Mouse (Mus musculus) spleen, adult 2 months (tissue): ENCODE measurements around the gene Gpr34. TPM values are rescaled to one million over a fixed set of nuclear protein-coding genes. Genes with fewer than 3 reads are reported as not detected.

Source experiments
- DNase-seq, 2 experiments: peaks; one replicate each; pipeline versions ENCODE4 v3.0.0 to v3.0.0-alpha.2; 2012 to 2021; ENCODE audit warnings: low spot score in 2 of 2, low read depth in 1 of 2
- H3K27ac ChIP-seq: fragments of 200-500 bp; 2 replicates; pipeline ENCODE4 v1.5.1; 2012; ENCODE audit warnings: low read length, inconsistent platforms; ENCODE audit not compliant: insufficient read depth
- H3K27me3 ChIP-seq: fragments of 200-500 bp; 2 replicates; pipeline ENCODE4 v1.6.1; 2012; ENCODE audit warnings: mild to moderate bottlenecking, moderate library complexity, low read length, inconsistent platforms; ENCODE audit not compliant: control insufficient read depth, insufficient read depth
- H3K36me3 ChIP-seq: fragments of 200-500 bp; 2 replicates; pipeline ENCODE4 v1.6.1; 2012; ENCODE audit warnings: mild to moderate bottlenecking, low read length, inconsistent platforms; ENCODE audit not compliant: control insufficient read depth, insufficient read depth
- H3K4me1 ChIP-seq: fragments of 200-500 bp; 2 replicates; pipeline ENCODE4 v1.6.1; 2011; ENCODE audit warnings: inconsistent platforms; ENCODE audit not compliant: control insufficient read depth, insufficient read depth, insufficient read length
- H3K4me3 ChIP-seq: fragments of 200-500 bp; 2 replicates; pipeline ENCODE4 v1.5.1; 2011; ENCODE audit warnings: mild to moderate bottlenecking, inconsistent platforms; ENCODE audit not compliant: insufficient read depth, insufficient read length; ENCODE audit errors: extremely low read depth
- CTCF ChIP-seq: fragments of 200-500 bp; IDR thresholded peaks from 2 replicates; pipeline ENCODE4 v1.5.1; 2011; ENCODE audit warnings: mild to moderate bottlenecking, inconsistent platforms; ENCODE audit not compliant: insufficient read depth, insufficient read length, insufficient replicate concordance; ENCODE audit errors: extremely low read depth
- POLR2A ChIP-seq: fragments of 200-500 bp; IDR thresholded peaks from 2 replicates; pipeline ENCODE4 v1.6.1; 2011; ENCODE audit warnings: low read depth, low read length, inconsistent platforms
- WGBS: fragments of 180-500 bp; shearing (Covaris S2); methylation state at CpG from one replicate; pipeline ENCODE4 v1.1.7; 2018; 5-methylcytosine and 5-hydroxymethylcytosine counted together
- polyA plus RNA-seq: library from polyadenylated mRNA; depleted of rRNA; stranded (reverse); fragments of >200 nt; gene quantifications from 2 replicates; pipeline ENCODE4 v1.2.3, GENCODE M21; 2012; rRNA removed

Gene Gpr34
- polyA plus RNA-seq, 1 experiment, result 0.54 TPM

GRCm38 (mm10) chrX:13661063-13661462 is 29.2 kb downstream of the Gpr34 start, which contains the start of gene Gpr82:
Gene Gpr82, plus strand, starts transcription at chrX:13661363.
- no peak within 1 kb of the TSS for H3K27ac ChIP-seq
- no peaks in the 10 kb centered on the region for H3K36me3 ChIP-seq
- H3K27me3 ChIP-seq, result no peaks in the 10 kb centered on the region
- H3K4me1 ChIP-seq, result 0 out of 2 replicates have a peak, but pooled peaks cover 4% of the 10 kb centered on the region
- H3K4me3 ChIP-seq, result no peak within 1 kb of the TSS
- DNase-seq, result no peak
- WGBS, result 91% methylated on average over 5 of the region's 5 CpGs
- TF ChIP-seq POLR2A (no peak), CTCF (no peak)

- TF ChIP-seq CTCF, result no peak
- no peak for TF ChIP-seq POLR2A
- 64% methylated on average over 5 of the region's 5 CpGs for WGBS
- no peak overlapping the region for H3K4me3 ChIP-seq
- H3K36me3 ChIP-seq, result no peaks in the 10 kb centered on the region
- no peak overlapping the region for H3K27ac ChIP-seq
- DNase-seq, result no peak
- no peaks in the 10 kb centered on the region for H3K27me3 ChIP-seq
- no peaks in the 10 kb centered on the region; the same call in 1 of the 2 replicates for H3K4me1 ChIP-seq
Measured at GRCm38 (mm10) chrX:13668867-13669266, 37.0 kb downstream of the Gpr34 start.

GRCm38 (mm10) chrX:13670342-13670741 is 38.5 kb downstream of the Gpr34 start:
- Histone ChIP-seq H3K4me1 (no peaks in the 10 kb centered on the region; the same call in 1 of the 2 replicates), H3K4me3 (no peak overlapping the region), H3K27ac (peak overlapping the region; percentile 91), H3K27me3 (no peaks in the 10 kb centered on the region), H3K36me3 (no peaks in the 10 kb centered on the region)
- DNase-seq, result peak; percentile 41 to 57
- TF ChIP-seq POLR2A, result no peak
- TF ChIP-seq CTCF, result no peak
- 45% methylated on average over 3 of the region's 3 CpGs for WGBS

- TF ChIP-seq POLR2A, result no peak
- TF ChIP-seq CTCF, result no peak
- WGBS, result 73% methylated on average over 3 of the region's 3 CpGs
- Histone ChIP-seq H3K36me3 (no peaks in the 10 kb centered on the region), H3K4me1 (no peaks in the 10 kb centered on the region; the same call in 1 of the 2 replicates), H3K27me3 (no peaks in the 10 kb centered on the region), H3K27ac (no peak overlapping the region), H3K4me3 (no peak overlapping the region)
- DNase-seq, result no peak
Measured at GRCm38 (mm10) chrX:13673001-13673400, 41.1 kb downstream of the Gpr34 start.

- Histone ChIP-seq H3K4me3 (no peak overlapping the region), H3K27ac (no peak overlapping the region), H3K36me3 (no peaks in the 10 kb centered on the region), H3K4me1 (no peaks in the 10 kb centered on the region), H3K27me3 (no peaks in the 10 kb centered on the region)
- 83% methylated on average over 3 of the region's 3 CpGs for WGBS
- no peak for TF ChIP-seq POLR2A
- no peak for TF ChIP-seq CTCF
- DNase-seq, result no peak
Measured at GRCm38 (mm10) chrX:13681748-13682147, 49.9 kb downstream of the Gpr34 start.

GRCm38 (mm10) chrX:13686589-13686988 is 54.7 kb downstream of the Gpr34 start:
- no peak for DNase-seq
- TF ChIP-seq CTCF (no peak), POLR2A (no peak)
- WGBS, result 89% methylated on average over 1 of the region's 1 CpGs

GRCm38 (mm10) chrX:13688356-13688755 is 56.5 kb downstream of the Gpr34 start:
- WGBS, result 58% methylated on average over 2 of the region's 2 CpGs
- Histone ChIP-seq H3K27me3 (no peaks in the 10 kb centered on the region), H3K4me1 (no peaks in the 10 kb centered on the region), H3K27ac (no peak overlapping the region), H3K4me3 (no peak overlapping the region), H3K36me3 (no peaks in the 10 kb centered on the region)
- no peak for TF ChIP-seq POLR2A
- no peak for TF ChIP-seq CTCF
- DNase-seq, result no peak

More at GRCm38 (mm10) chrX:13686589-13686988, 54.7 kb downstream of the Gpr34 start:
- no peaks in the 10 kb centered on the region for H3K36me3 ChIP-seq
- no peaks in the 10 kb centered on the region for H3K27me3 ChIP-seq
- no peaks in the 10 kb centered on the region for H3K4me1 ChIP-seq
- H3K27ac ChIP-seq, result no peak overlapping the region
- H3K4me3 ChIP-seq, result no peak overlapping the region

Other genes with a start within 250 kb of the Gpr34 start
- 0.51 and 0.75 TPM in 2 replicates for gene Nyx, start 166.0 kb upstream of the Gpr34 start, polyA plus RNA-seq
- 0.11 and 0.18 TPM in 2 replicates for gene Gpr82, start 29.3 kb downstream of the Gpr34 start, polyA plus RNA-seq
- gene Cask, start 219.3 kb downstream of the Gpr34 start, polyA plus RNA-seq, result 0.98 and 1.5 TPM in 2 replicates